Mouse (Mus musculus): ENCODE measurements around the gene Zfp704. TPM values are rescaled to one million over a fixed set of nuclear protein-coding genes. Genes with fewer than 3 reads are reported as not detected.

The Zfp704 gene
- total RNA-seq, 2 experiments from 2014 or later: 12.2 to 15.5 TPM

DNA sequence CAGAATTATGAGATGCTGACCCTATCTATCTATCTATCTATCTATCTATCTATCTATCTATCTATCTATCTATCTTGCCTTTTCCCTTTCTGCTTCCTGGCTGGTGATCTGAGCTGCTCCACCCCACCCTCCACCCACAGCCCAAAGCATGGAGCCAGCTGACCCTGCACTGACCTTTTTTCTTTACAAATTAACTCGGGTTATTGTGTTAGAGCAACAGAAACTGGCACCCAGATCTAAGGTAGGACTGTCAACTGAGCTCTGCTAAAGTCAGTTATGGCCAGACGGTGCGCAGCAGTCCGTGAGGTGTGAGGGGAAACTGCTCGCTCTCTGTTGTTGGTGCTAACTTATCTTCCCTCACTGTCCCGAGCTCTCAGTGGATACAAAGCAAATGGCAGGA lies 87.9 kb downstream of the Zfp704 start:
- intact Hi-C loops (cut with DNase I): no loop called here
- no peak for DNase-seq

DNA sequence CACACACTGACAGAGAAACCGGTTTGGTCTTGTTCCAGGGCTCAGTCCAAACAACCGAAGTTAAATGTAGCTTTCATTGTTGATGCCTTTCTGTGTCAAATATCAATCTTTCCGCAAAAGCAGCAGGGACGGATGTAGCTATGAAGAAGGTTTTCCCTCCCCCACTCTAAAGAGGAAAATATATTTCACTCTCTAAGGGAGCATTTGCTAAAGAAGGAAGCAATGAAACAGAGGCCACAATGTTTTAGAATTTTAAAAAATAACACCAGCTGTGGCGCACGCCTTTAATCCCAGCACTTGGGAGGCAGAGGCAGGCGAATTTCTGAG lies 89.2 kb downstream of the Zfp704 start:
- intact Hi-C loops (cut with DNase I): no loop called here
- no peak for DNase-seq

DNA sequence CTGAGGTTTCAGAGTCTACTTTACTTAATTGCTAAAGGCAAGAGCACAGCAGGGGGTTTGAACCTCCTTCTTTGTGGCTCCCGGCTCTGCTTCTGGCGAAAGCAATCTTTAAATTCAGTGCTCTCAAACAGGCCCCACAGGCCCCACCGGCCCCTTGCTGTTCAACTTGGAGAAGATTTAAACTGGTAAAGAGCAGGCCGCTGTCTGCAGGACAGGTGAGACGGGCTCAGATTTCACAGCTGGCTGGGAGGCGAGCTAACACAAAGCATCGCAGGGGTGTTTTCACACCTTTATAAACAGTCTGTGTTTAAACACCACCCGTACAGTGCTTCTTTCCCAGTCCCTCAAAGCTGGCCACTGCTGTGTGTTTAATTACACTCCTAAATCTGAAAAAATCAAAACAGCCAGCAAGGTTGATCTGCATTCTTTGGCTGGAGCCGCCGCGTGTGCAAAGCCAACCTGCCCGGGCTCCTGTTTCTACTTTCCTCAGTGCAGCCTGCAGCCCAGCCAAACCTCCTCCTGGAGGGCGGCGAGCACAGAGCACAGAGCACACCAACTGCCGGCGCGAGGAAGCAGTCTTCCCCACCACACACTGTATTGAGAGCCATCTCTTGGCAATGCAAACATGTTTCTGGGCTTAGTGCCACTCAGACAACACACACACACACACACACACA lies 89.7 kb downstream of the Zfp704 start:
- intact Hi-C loops (cut with DNase I): no loop called here
- peak; percentile 70 for DNase-seq

DNA sequence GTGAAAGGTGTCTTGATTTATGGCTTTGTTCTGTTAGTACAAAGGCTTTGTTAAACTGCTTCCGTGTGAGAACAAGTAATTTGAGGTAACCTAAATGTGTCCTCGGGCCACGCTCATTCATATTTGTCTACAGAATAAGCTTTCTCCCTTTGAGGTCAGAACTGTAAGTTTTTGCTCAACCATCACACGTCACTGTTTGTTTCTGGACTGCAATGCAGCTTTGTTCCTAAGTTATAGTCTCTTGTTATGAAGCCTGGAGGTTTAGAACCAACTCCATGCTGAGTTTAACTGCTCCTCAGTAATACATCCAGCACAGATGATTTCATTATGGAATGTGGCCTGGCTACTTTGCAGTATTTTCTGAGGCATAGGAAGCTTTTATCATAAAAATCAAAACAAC lies 90.4 kb downstream of the Zfp704 start:
- intact Hi-C loops (cut with DNase I): no loop called here
- DNase-seq: no peak

DNA sequence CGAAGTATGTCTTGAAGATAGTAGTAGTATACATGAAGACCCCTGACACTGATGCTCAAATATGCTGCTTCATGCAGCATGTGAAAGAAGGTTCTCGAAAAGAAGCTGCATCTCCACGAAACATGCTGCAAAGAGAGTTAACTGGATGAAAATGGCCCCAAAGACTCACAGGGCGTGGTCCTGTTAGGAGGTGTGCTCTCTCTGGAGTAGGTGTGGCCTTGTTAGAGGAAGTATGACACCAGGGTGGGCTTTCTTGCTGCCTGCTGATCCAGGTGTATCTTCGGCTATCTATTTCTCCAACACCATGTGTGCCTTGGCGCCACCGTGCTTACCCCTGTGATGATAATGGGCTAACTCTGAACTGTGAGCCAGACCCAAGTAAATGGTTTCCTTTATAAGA lies 90.9 kb downstream of the Zfp704 start:
- DNase-seq: no peak
- intact Hi-C loops (cut with DNase I): no loop called here

DNA sequence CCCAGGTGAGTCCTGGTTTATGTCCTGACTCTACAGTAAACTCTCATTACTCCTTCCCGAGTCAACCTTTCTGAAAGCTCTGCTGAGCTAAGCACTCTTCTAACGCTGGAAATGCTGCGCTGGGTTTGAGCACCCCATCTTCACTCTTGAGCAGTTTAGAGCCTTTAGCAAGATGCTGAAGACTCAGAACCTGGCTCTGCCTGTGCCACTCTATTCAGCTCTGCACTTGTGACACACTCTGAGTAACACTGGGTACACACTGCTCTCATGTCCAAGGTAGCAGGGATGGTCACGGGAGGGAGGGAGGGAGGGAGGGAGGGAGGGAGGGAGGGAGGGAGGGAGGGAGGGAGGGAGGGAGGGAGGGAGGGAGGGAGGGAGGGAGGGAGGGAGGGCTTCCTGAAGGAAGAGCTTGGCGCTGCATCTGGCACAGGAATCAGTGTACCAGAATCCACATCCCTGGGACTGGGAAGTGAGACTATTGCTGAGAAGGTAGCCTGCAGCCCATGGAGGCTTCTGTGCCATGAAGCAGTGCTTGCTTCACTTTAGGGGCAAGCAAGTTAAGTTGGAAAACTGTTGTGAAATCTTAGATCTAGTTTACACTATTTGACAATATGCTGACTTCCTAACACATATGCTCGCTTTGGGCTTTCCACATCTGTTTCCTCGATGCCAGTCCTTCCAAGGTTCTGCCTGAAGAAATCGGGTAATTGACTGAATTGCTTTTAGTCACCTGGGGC lies 93.6 kb downstream of the Zfp704 start:
- intact Hi-C loops (cut with DNase I): no loop called here
- DNase-seq: no peak

DNA sequence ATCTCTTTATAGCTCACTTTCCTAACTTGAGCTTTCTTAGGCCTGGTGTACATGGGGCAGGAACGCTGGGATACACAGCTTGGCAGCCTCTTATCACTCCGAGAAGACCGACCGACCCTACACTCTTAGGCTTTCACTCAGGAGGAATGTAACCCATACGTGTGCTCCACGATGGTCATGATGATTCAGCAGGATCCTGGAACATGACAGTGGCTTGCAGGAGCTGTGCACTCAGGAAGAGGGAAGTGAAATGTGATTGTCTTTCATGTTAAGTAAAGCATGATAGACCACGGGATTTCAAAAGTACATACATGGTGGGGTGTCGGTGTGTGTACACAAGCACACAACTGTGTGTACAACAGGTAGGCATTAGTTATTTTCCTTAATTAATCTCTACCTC lies 94.4 kb downstream of the Zfp704 start:
- intact Hi-C loops (cut with DNase I): no loop called here
- no peak for DNase-seq

DNA sequence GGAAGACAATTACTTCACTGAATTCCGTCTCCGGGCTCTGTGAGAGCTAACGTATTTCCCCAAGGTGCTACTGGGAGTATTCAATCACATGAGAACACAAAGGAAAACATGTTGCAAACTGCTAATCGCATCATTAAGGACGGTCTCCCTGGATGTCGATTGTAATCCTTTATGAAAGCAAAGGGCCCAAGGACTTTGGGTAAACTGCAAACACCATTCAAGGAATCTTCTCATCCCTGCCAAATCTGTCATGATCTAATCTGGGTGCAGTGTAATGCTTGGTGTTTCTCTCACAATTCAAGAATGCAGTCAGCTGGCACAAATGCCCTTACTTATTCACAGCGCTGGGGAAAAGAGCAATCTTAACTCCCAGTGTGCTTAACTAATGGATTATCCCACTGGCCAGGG lies 96.2 kb downstream of the Zfp704 start:
- intact Hi-C loops (cut with DNase I): no loop called here

DNA sequence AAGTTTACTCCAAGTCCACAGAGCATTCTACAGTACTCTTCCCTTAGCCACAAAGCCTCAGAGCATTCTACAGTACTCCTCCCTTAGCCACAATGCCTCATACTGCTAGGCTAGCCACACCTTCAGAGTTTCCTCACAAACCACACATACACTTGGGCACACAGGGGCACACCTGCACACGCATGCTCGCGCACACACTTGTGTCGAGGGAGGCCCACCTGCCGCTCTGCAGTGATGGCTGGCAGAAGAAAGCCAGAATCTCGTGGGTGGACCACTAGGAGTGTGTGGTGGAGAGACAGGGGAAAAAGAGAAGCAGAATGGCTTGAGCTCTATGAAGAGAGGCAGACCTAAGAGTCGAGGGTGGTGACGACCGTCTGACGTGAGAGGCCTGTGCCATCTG lies 97.7 kb downstream of the Zfp704 start:
- intact Hi-C loops (cut with DNase I): no loop called here
- DNase-seq: no peak

More for the DNA sequence above, 96.2 kb downstream of the Zfp704 start:
- no peak for DNase-seq

DNA sequence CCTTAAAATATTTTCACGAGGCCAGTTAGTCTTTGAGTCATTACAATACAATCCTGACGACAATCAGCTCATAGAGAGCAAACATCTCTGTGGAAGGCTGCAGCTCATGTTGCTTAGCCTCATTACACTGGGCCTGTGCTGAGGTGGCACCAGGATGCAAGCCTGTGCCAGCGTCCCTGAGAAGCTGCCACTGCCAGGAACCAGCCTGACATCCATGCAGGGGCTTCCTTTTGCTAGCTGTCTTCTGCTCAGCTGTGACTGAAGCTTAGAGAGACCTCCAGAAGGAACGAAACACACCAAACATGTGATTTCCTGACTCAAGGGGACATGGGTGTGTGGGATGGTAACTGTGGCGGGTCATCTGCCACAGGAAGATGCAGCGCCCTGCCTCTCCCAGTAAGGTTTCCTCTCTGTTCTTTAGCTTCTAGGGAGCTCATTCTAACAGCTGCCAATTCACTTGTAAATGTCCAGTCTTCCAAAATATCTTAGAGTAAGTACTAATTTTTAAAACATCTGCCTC lies 104.1 kb downstream of the Zfp704 start:
- intact Hi-C loops (cut with DNase I): no loop called here
- no peak for DNase-seq

DNA sequence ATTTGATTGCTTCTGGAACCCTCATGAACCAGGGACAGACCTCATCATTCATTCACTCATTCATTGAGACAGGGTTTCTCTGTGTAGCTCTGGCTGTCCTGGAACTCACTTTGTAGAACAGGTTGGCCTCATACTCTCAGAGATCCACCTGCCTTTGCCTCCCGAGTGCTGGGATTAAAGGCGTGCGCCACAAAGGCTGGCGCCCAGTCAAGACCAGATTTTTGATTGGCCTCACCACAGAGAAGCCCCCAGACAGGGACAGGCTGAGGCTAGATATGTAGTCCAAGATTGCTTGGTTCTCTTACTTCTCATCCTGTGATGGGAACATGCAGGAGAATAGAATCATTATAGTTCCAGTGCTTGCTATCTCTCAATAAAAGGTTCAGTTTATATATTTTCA lies 105.5 kb downstream of the Zfp704 start:
- intact Hi-C loops (cut with DNase I): no loop called here
- no peak for DNase-seq

DNA sequence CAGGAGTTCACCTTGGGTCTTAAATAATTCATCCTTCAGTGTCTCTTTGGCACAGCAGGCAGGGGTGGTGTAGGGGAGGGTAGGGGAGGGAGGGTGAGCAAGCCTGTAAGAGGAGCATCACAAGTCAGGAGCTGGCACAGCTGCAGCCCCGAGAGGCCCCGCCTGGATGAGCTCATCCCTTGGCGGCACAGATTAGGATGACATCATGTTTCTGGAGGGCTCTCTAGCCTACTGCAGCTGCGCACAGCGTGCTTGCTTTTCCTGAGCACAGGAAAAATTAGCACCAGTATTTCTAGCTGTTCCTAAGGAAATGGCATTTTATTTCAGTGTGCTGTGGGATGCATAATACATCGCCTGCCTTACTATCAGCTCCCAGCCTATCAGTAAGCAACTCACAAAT lies 109.2 kb downstream of the Zfp704 start:
- peak; percentile 89 to 91 for DNase-seq
- intact Hi-C loops (cut with DNase I): no loop called here

DNA sequence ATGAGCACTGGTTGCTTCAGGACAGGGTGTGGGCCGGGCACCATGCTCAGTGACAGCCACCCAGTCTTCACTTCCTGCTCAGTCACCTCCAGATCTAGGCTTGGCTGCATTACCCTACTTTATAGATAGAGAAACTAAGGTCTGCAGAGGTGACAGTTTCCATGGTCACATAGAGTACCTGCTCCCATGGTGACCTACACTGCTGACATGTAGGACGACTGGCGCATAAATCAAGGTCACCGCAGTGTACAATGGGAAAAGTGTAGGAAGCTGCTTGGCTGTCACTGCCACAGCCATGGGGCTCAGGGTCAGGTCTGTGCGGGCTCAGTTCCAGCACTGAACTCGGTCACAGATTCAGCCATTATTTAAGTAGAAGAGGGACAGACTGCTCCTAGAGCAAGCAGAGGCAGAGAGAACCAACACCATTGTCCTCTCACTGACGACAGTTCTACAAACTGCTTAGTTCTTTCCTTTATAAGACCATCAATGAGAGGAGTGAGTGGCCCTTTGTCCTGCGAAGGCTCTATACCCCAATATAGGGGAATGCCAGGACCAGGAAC lies 109.8 kb downstream of the Zfp704 start:
- DNase-seq: peak in 1 of 2 experiments; percentile 54
- intact Hi-C loops (cut with DNase I): loop anchor here (10.0 kb wide), 1 partner anchor 105 kb away; no protein-coding TSS in a partner anchor

DNA sequence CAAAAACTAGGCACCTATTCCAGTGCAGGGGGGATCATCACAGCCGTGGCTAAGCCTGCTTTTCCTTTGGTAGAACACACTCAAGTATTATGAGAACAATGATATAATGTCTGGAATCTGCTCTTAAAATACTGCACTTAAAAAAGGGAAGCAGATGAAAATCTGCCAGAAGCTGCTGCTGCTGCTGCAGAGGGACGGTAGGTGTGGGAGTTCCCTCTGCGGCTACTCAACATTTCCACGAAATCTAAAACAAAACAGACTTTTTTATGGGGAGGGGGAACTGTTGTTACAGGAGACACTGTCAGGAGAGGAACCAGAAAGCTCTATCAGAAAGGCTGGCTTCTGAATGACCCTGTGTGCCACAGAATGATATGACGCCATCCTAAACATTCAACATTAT lies 110.4 kb downstream of the Zfp704 start:
- DNase-seq: no peak
- intact Hi-C loops (cut with DNase I): loop anchor here (10.0 kb wide), 1 partner anchor 105 kb away; no protein-coding TSS in a partner anchor

DNA sequence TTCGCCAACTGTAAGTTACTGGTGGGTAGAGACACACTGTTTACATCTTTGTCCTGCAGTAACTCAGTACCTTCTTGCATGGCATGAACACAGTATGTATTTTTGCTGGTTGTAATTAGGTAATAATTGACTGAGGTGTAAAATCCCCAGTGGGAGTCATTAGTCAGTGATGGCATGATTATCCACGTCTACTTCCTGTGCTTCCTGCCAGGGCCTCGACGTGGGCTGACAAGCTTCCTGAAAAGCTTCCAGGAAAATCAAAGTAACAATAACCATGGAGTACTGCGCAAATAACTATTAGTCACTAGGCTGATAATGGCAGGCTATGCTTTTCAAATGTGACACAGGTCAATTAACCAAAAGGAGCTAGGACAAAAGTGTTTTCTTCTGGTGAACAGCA lies 112.6 kb downstream of the Zfp704 start:
- intact Hi-C loops (cut with DNase I): loop anchor here (10.0 kb wide), 1 partner anchor 108 kb away; no protein-coding TSS in a partner anchor
- no peak for DNase-seq

DNA sequence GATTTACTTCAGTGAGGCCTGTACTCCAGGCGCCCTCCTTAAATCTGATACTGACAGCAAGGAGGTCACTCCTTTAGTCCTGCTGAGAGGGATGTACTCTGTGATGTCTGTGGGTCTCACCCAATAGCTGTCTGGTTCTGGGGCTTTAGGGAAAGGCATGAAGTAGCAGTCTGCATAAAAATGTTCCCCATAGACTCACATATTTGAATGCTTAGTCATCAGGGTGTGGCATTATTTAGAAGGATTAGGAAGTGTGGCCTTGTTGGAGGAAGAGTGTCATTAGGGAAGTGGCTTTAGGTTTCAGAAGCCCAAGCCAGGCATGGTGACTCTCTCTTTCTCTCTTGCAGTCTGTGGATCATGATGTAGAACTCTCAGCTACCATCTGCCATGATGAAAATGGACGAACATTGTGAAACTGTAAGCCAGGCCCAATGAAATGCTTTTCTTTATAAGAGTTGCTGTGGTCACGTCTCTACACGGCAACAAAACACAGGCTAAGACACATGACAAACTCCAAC lies 118.1 kb downstream of the Zfp704 start:
- DNase-seq: no peak
- intact Hi-C loops (cut with DNase I): loop anchor here (10.0 kb wide), 1 partner anchor 113 kb away; no protein-coding TSS in a partner anchor

DNA sequence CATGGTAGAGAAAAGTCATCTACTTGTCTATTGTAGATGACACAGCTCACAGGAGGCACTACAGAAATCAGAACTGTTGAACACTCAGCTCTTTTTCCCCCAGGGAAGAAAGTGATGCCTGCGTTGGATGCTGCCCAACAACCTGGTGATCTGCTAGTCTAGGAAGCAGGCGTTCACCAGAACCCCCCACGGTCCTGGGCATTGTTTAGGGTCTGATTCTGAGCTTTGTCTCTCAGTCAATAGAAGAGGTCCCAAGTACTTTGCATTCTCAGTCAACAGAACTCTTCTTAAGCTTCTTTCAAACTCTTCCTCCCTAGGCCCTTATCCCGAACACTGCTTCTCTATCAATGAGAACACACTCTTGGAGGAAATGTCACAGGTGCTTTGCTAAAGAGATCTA lies 122.2 kb downstream of the Zfp704 start:
- intact Hi-C loops (cut with DNase I): no loop called here
- no peak for DNase-seq

DNA sequence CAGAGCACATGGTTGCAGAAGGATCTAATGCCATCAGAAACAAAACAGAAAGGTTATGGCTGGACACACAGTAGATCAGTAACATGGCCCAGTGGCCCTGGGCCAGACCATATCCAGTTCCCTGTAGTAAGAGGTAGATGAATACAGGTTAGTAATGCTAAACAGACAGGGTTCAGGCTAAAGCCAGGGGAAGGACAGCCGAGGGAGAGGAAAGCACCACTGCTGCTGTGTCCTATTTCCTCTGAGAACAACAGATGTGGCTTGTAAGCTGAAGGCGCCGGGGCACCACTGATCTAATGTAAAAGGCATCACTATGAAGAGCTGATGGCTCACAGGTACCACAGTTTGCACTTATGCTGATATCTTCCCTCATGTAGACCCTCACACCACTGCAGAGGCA lies 124.4 kb downstream of the Zfp704 start:
- intact Hi-C loops (cut with DNase I): no loop called here
- DNase-seq: no peak

DNA sequence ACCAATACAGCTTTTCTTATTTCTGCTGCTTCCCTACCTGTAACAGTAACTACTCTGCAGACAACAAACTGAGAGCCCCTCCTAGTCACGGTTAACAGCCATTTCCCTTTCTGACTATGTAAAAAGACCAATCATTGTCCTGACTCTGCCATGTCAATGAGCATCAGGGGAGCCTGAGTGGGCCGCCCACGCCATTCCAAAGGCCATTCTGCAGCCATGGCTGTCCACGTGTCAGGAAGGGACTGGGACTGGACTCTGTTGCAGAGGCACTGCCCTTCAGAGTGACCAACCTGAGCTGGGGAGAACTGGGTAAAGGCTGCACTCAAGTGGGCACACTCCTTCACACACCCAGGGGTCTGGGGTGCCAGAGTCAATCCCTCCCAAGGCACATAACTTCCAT lies 127.9 kb downstream of the Zfp704 start:
- DNase-seq: no peak
- intact Hi-C loops (cut with DNase I): loop anchor here (5.0 kb wide), 1 partner anchor 100 kb away; no protein-coding TSS in a partner anchor

DNA sequence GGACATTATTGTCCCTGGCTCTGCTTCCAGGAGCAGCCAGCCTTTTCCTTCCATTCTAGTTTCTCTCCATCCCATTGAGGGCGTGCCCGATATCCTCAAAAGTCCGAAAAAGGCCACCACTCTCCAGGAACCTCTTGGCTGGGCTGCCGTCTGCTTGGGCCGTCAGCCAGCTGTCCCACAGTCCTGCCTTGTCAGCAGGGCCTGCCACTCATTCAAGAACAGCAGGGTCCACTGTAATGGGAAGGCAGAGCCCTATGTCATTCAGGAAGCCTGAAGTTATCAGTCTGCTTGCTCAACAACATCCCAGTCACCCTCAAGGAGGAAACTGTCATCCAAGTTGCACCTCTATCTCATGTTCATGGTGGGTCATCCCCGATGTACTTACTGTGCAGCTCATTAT lies 128.5 kb downstream of the Zfp704 start:
- intact Hi-C loops (cut with DNase I): loop anchor here (5.0 kb wide), 1 partner anchor 101 kb away; no protein-coding TSS in a partner anchor
- peak; percentile 50 to 51 for DNase-seq

DNA sequence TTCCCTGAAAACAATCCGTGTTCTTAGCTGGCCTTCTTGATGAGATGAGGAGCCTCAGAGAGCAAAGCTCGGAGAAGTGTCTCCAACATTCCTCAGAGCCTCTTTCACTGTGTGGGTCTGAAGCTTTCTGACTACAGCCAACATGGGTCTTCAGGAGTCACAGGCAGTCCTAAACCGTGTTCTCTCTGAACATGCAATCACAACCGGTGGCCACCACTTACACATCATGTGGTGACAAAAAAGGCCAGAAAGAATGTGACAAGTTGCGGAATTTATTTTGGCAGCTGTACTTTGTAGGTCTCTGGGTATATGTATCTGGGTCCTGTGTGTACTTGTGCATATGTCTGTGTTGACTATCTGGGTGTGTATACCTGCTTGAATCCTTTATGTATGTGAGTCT lies 128.9 kb downstream of the Zfp704 start:
- intact Hi-C loops (cut with DNase I): loop anchor here (5.0 kb wide), 1 partner anchor 101 kb away; no protein-coding TSS in a partner anchor
- no peak for DNase-seq

Measured in heart, postnatal 36 days (tissue).